Mouse (Mus musculus) forebrain, postnatal 0 days (tissue): ENCODE results near the gene Elf5. TPM values are rescaled to one million over a fixed set of nuclear protein-coding genes. Genes with fewer than 3 reads are reported as not detected.

Source experiments
- ATAC-seq: fragments of 200-750 bp; cut with Nextera tagmentation; 2 replicates; pipeline ENCODE4 v1.8.0; 2017; ENCODE audit warnings: mild to moderate bottlenecking, moderate library complexity
- DNase-seq: peaks from one replicate; pipeline ENCODE4 v3.0.0-alpha.2; 2015
- H3K27ac ChIP-seq: fragments of 300-500 bp; sonication (generic); 2 replicates; pipeline ENCODE4 v1.5.1; 2014; ENCODE audit warnings: low read depth, mild to moderate bottlenecking, antibody characterized with exemption, low read length, moderate library complexity, mixed read lengths
- H3K27me3 ChIP-seq: fragments of 300-500 bp; sonication (generic); 2 replicates; pipeline ENCODE4 v1.6.1; 2014; ENCODE audit warnings: mild to moderate bottlenecking, low read length, mixed read lengths; ENCODE audit not compliant: insufficient read depth
- H3K36me3 ChIP-seq: fragments of 300-500 bp; sonication (generic); 2 replicates; pipeline ENCODE4 v1.6.1; 2014; ENCODE audit warnings: mild to moderate bottlenecking, moderate library complexity; ENCODE audit not compliant: insufficient read depth
- H3K4me1 ChIP-seq: fragments of 300-500 bp; sonication (generic); 2 replicates; pipeline ENCODE4 v1.6.1; 2014; ENCODE audit warnings: antibody characterized with exemption; ENCODE audit not compliant: insufficient read depth
- H3K4me2 ChIP-seq: fragments of 300-500 bp; sonication (generic); 2 replicates; pipeline ENCODE4 v1.6.1; 2014; ENCODE audit warnings: low read depth, mild to moderate bottlenecking, moderate library complexity
- H3K4me3 ChIP-seq: fragments of 300-500 bp; sonication (generic); 2 replicates; pipeline ENCODE4 v1.5.1; 2014; ENCODE audit warnings: low read depth, low read length, mixed read lengths
- H3K9ac ChIP-seq: fragments of 300-500 bp; sonication (generic); 2 replicates; pipeline ENCODE4 v1.6.1; 2014; ENCODE audit warnings: mild to moderate bottlenecking
- H3K9me3 ChIP-seq: fragments of 300-500 bp; sonication (generic); 2 replicates; pipeline ENCODE4 v1.6.1; 2016; ENCODE audit warnings: low read length
- CTCF ChIP-seq: sonication (generic); IDR thresholded peaks from 2 replicates; pipeline ENCODE4 v1.5.1; 2016; ENCODE audit warnings: antibody characterized with exemption, control low read depth, low read depth
- WGBS: fragments of 180-500 bp; shearing (Covaris S2); extraction: QIAGEN DNeasy Blood & Tissue Kit; methylation state at CpG from one replicate; pipeline ENCODE4 v1.1.7; 2014; 5-methylcytosine and 5-hydroxymethylcytosine counted together
- polyA plus RNA-seq: library from polyadenylated mRNA; unstranded; fragments of >200 nt; fragmentation: Nextera tagmentation; extraction: Ambion mirVana; gene quantifications from 2 replicates; pipeline ENCODE4 v1.2.1, GENCODE M21; 2015
- total RNA-seq: library from RNA; depleted of rRNA; stranded (reverse); fragments of >200 nt; gene quantifications from 2 replicates; pipeline ENCODE4 v1.2.3, GENCODE M21; 2014; rRNA removed

Elf5 gene
- total RNA-seq (not detected in 2 replicates), polyA plus RNA-seq (not detected in 2 replicates)

- H3K9me3 ChIP-seq = no peaks in the 10 kb centered on the region
- no peak for TF ChIP-seq CTCF
- no peak within 1 kb of the TSS for H3K4me3 ChIP-seq
- H3K27ac ChIP-seq = no peak within 1 kb of the TSS
- no peaks in the 10 kb centered on the region for H3K36me3 ChIP-seq
- H3K9ac ChIP-seq = no peak within 1 kb of the TSS
- WGBS = 80% methylated on average over 6 of the region's 6 CpGs
- DNase-seq = no peak
- ATAC-seq = no peak
- no peak within 1 kb of the TSS for H3K4me2 ChIP-seq
- no peaks in the 10 kb centered on the region for H3K4me1 ChIP-seq
- no peaks in the 10 kb centered on the region for H3K27me3 ChIP-seq
These were observed at the start of gene Elf5 for GRCm38 (mm10) chr2:103411348-103411747. Elf5 (plus strand) TSS chr2:103411688.

- TF ChIP-seq CTCF = no peak
- Histone ChIP-seq H3K4me1 (no peaks in the 10 kb centered on the region), H3K27ac (no peak overlapping the region), H3K27me3 (no peaks in the 10 kb centered on the region), H3K4me3 (no peak overlapping the region), H3K9me3 (no peaks in the 10 kb centered on the region), H3K36me3 (no peaks in the 10 kb centered on the region), H3K4me2 (no peak overlapping the region), H3K9ac (no peak overlapping the region)
- 49% methylated on average over 5 of the region's 5 CpGs for WGBS
- DNase-seq (peak; percentile 8), ATAC-seq (peak; percentile 48)
These were observed 38.9 kb upstream of the Elf5 start for GRCm38 (mm10) chr2:103372541-103372940.

- Histone ChIP-seq H3K9ac (no peak overlapping the region), H3K36me3 (no peaks in the 10 kb centered on the region), H3K9me3 (no peaks in the 10 kb centered on the region), H3K27ac (no peak overlapping the region), H3K4me2 (no peak overlapping the region), H3K27me3 (no peaks in the 10 kb centered on the region), H3K4me1 (no peaks in the 10 kb centered on the region), H3K4me3 (no peak overlapping the region)
- no peak for TF ChIP-seq CTCF
- 64% methylated on average over 9 of the region's 9 CpGs for WGBS
- ATAC-seq = no peak
- DNase-seq = peak; percentile 22
These were observed 31.9 kb upstream of the Elf5 start for GRCm38 (mm10) chr2:103379502-103380160.

GRCm38 (mm10) chr2:103382174-103382573 is 29.3 kb upstream of the Elf5 start:
- TF ChIP-seq CTCF = no peak
- no peak for DNase-seq
- Histone ChIP-seq H3K4me1 (no peaks in the 10 kb centered on the region), H3K27me3 (no peaks in the 10 kb centered on the region), H3K4me2 (no peak overlapping the region), H3K9me3 (no peaks in the 10 kb centered on the region), H3K4me3 (no peak overlapping the region), H3K27ac (no peak overlapping the region), H3K9ac (no peak overlapping the region), H3K36me3 (no peaks in the 10 kb centered on the region)
- 76% methylated on average over 2 of the region's 2 CpGs for whole genome bisulfite sequencing
- no peak for ATAC-seq

GRCm38 (mm10) chr2:103387881-103388280 is 23.6 kb upstream of the Elf5 start:
- TF ChIP-seq CTCF = no peak
- H3K4me1 ChIP-seq = no peaks in the 10 kb centered on the region
- 80% methylated on average over 1 of the region's 1 CpGs for WGBS
- H3K4me2 ChIP-seq = no peak overlapping the region
- ATAC-seq (no peak), DNase-seq (no peak)
- no peak overlapping the region for H3K9ac ChIP-seq
- H3K36me3 ChIP-seq = no peaks in the 10 kb centered on the region
- no peaks in the 10 kb centered on the region for H3K27me3 ChIP-seq
- no peak overlapping the region for H3K27ac ChIP-seq
- H3K9me3 ChIP-seq = no peaks in the 10 kb centered on the region
- H3K4me3 ChIP-seq = no peak overlapping the region

GRCm38 (mm10) chr2:103388311-103388710 is 23.2 kb upstream of the Elf5 start:
- H3K27ac ChIP-seq = no peak overlapping the region
- H3K4me3 ChIP-seq = no peak overlapping the region
- no peaks in the 10 kb centered on the region for H3K36me3 ChIP-seq
- ATAC-seq = no peak
- H3K4me2 ChIP-seq = no peak overlapping the region
- no peak overlapping the region for H3K9ac ChIP-seq
- H3K27me3 ChIP-seq = no peaks in the 10 kb centered on the region
- H3K9me3 ChIP-seq = no peaks in the 10 kb centered on the region
- no peak for TF ChIP-seq CTCF
- no peaks in the 10 kb centered on the region for H3K4me1 ChIP-seq
- WGBS = 81% methylated on average over 1 of the region's 1 CpGs
- DNase-seq = no peak

GRCm38 (mm10) chr2:103390086-103390988 is 21.2 kb upstream of the Elf5 start:
- no peaks in the 10 kb centered on the region for H3K27me3 ChIP-seq
- ATAC-seq = peak; percentile 92
- TF ChIP-seq CTCF = no peak
- no peak overlapping the region for H3K4me2 ChIP-seq
- H3K9ac ChIP-seq = no peak overlapping the region
- H3K36me3 ChIP-seq = no peaks in the 10 kb centered on the region
- no peaks in the 10 kb centered on the region for H3K9me3 ChIP-seq
- H3K4me1 ChIP-seq = no peaks in the 10 kb centered on the region
- 29% methylated on average over 4 of the region's 4 CpGs for WGBS
- peak; percentile 43 for DNase-seq
- no peak overlapping the region for H3K4me3 ChIP-seq
- H3K27ac ChIP-seq = no peak overlapping the region
